Mouse (Mus musculus): ENCODE data around the gene Rnf185.

The Rnf185 gene

DNA sequence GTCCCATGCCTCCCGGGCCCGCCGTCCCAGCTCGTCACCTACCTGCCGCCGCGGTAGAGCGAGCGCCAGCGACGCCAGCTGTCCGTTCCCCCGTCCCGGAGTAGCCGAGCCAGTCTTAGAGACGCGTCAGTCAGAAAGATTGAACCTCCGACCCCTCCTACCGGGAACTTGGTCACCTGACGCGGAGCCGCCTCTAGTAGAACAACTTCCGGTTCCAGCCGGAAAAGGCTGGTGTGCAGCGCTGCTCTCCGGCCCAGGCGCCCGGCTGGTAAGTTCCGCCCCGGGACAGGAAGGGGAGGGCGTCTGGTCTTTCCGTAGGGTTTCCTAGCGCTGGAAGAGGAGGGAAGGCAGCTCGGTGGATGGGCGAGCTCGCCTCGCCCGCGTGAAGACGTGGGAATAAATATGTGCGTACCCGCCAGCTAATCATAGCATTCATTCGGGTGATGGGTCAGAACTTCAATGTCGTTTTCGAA is at the start of gene Rnf185:
Gene Rnf185 (minus strand): TSS at position 197 of the 473 bp plus-strand sequence.
- DNase-seq (ENCODE audit: low spot score in 2 of 2) = peak; percentile 91

DNA sequence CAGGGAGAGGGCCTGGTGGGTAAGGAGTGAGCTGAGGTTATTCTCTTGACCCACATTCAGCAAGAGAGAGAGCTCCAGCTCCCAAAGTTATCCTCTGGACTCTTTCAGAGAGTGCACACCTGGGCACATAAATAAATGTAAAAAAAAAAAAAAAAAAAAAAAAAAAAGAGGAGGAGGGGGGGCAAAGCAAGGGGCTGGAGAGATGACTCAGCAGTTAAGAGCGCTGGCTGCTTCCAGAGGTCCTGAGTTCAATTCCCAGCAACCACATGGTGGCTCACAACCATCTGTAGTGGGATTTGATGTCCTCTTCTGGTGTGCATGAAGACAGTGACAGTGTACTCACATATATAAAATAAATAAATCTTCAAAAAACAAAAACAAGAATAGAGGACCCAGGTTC is 45.1 kb upstream of the Rnf185 start:
- DNase-seq (ENCODE audit: low spot score in 2 of 2) = no peak

DNA sequence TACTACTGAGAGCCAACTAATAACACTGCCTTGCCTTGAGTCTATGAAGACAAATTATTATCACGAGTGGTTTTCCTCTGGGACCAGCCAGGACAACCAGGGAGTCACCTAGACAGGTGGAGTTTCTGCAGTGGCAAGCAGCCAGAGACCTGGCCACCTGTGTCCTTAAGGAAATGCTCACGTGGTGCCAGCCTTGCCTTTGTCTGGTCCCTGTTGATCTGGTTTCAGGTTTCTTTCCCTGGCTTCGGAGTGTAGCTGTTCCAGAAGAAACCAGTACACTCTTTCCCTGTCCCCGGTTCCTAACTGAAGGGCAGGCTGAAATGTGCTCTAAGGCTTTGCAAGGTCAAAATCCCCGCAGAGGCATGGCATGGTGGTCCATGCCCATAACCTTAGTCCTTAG is 44.6 kb upstream of the Rnf185 start:
- DNase-seq (ENCODE audit: low spot score in 2 of 2) = no peak

DNA sequence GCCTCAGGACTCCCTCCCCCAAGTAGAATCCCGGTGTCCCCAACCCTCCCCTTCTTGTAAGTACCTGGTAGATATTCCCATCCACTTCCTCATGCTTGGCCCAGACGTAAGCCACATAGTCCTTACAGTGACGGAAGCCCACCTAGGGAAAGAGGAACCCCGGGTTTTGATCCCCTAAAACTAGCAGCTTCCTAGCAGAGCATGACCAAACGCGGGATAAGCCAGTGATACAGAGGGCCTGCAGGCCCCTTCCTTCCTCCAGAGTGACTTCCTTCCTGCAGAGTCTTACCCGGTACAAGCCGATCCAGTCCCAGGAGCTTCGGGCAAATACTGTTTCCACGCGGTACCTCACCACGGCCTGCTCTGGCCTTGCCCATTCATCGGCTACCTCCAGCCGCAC is 43.3 kb upstream of the Rnf185 start:
- no peak for DNase-seq (ENCODE audit: low spot score in 2 of 2)

DNA sequence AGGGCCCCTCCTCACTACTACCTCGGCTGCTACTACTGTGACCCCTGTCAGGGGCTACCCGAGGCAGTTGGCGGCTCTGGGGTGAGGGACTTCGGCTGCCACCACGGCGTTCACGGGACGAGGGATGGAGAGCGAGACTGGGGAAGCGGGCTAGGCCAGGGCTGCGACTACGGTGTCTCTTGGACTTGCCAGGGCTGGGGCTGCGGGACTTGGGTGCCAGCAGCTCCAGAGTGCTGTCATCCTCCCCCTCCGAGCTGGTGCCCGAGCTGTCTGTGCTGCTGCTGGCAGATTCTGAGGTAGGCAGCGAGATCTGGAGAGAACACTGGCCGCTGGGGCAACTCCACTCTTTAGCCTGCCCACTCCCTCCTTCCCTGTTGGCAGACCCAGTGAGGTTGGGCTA is 42.7 kb upstream of the Rnf185 start:
- no peak for DNase-seq (ENCODE audit: low spot score in 2 of 2)

DNA sequence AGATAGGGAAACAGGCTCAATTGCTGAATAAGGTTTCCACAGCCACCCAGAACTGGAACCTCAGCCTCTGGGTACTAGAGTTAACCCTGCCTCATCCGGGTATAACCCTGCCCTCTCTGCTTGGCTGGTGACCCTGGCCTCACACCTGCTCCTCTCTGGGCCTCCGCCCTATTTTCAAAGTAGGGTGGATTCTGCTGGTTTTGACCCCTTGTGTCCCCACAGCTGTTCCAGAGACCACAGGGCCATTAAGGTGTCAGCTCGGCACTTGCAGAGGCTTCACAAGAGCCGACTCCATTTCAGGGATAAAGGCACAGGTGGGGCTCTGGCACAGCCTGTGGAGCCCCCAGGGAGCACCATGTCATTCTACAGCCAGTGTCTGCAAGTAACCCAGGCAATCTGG is 40.6 kb upstream of the Rnf185 start:
- no peak for DNase-seq (ENCODE audit: low spot score in 2 of 2)

DNA sequence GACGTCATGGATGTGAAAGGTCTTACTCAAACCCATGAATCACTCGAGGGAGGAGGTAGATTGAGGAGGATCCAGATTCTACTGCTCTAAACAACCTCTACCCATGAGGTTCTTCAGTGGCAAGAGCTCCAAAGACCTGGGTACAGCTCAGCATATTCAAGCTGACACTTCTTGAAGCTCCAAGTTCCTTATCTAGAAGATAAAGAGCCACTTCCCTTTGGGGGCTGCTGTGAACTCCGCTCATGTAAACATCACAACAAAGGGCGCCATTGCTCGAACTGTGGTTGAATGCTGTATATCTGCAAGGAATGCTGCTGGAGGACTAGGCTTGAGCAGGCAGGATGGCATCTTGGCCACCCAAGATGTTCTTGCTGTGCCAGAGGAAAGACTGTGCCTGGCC is 36.9 kb upstream of the Rnf185 start:
- no peak for DNase-seq (ENCODE audit: low spot score in 2 of 2)

DNA sequence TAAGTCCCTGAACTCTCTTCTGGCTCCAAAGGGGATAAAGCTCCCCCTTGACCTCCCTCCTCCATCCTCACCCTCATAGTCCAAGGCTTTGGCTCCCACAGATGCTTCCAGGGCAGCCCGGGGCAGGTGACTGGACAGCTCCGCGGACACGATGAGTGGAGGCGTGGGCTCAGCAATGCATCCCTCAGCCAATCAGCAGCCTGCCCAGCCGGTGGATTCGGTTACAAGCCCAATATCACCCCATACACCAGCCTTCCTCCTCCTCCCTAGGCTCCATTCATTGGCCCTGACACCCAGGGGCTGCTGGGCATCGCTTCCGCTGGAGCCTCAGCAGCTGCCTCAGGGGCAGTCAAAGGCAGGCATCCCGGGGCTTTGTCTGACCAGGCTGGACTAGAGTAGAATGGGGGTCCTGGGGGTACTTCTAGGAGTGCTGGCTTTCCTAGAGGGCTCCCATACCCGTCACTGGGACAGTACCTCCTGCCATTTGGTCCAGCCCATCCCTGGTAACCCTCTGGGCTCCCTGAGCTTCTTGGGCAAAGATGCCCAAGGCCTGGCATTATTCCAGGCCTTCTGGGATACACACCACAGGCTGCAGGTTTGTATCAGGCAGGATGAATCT is 35.9 kb upstream of the Rnf185 start, which contains the start of gene Pla2g3:
Gene Pla2g3 (plus strand): TSS at position 333 of the 619 bp plus-strand sequence.
- no peak for DNase-seq (ENCODE audit: low spot score in 2 of 2)

DNA sequence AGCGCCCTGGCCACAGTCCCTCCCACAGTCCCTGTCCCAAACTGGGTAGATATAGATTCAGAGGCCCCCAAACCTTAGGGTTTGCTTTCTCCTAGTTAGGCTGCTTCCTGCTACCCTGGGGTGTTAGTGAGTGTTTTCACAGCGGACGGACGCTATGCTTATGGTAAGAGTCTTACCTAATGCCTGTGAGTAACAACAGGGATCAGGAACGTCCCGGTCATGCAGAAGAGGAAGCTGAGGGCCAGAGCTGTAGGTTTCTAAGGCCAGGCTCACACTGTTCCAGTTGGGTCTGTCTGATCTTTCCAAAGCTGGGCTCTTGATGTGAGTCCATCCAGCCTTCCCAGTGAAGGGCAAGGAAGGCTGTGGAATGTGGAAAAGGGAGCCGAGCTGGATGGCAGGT is 34.2 kb upstream of the Rnf185 start:
- DNase-seq (ENCODE audit: low spot score in 2 of 2) = no peak

DNA sequence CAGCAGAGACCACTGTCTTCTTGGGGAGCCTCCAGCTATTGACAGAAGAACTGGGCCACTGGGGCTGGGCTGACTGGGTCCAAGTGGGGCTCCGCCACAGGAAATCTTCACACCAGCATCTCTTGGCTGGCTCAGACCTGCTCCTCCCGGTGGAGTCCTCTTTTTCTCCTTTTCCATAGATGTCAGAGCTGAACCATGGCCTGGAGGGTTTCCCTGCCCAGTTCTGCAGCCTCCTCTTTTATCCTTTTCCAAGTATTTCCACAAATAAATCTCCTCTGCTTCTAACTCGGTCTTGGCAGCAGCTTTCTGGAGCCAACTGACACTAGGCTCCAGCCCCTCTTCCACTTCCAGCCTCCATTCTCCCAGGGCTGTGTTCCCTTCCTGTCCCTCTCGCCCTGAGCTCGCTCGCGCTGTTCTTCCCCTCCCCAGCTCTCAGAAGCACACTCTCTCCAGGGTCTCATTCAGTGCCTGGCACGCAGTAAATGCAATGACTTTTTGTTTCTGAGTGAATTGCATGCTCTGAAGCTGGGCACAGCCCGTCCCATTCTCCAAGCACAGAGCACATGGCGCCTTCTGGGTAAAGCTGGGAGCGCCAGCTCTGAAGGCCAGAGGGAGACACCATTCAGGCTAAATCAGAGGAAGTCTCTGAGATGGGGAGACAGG is 31.9 kb upstream of the Rnf185 start:
- no peak for DNase-seq (ENCODE audit: low spot score in 2 of 2)

DNA sequence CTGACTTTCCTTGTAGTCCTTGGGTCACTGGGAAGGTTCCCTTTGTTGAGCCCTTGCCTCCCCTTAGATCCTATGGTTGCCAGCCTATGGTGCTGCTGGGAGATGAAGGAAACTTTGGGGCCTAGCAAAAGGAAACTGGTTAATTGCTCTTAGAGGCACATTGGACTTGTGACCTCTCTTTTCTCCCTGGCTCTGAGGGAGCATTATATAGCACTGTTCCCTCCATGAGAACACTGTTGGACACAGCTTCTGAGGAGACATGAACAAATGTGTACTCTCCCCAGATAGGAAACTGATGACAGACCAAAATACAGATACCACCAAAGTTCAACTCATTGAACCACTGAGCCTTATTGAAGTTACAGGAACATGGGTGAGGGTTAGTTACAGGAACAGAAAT is 23.3 kb upstream of the Rnf185 start:
- DNase-seq (ENCODE audit: low spot score in 2 of 2) = no peak

DNA sequence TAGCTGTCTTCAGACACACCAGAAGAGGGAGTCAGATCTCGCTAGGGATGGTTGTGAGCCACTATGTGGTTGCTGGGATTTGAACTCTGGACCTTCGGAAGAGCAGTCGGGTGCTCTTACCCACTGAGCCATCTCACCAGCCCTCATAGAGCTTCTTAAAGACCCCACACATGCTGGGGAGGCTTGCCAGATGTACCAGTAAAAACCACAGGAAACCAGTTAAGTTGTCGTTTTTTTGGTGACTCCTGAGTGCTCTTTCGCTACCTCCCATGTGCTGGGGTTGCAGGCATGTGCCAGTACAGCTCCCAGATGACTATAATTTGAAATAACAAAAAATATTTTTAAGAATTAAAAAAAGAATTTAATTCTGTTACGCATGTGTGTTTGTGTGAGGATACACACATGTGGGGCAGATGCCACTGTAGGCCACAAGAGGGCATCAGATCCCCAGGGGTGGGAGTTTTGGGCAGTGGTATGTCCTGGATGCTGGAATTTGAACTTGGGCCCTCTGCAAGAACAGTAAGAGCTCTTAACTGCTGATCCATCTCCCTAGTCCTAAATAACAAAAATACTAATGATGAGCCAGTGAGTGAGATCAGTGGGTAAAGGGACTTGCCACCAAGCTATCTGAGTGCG is 22.4 kb upstream of the Rnf185 start:
- no peak for DNase-seq (ENCODE audit: low spot score in 2 of 2)

DNA sequence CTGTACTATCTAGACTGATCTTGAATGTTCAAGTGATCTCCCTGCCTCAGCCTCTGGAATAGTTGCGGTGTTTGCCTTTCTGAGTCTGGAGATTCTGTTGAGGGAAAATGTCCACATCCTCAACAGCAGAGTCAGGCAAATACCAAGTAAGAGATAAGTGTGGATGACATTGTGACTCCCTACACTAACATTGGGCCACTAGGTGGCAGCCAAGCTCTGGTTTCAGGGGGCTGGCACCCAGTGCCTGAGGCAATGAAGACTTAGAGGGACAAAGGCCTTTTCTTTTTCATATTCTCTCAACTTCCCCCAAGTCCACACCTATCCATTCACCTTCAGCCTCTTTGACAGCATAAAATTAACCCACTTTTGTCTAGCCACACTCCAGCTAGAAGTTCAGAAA is 20.3 kb upstream of the Rnf185 start:
- DNase-seq (ENCODE audit: low spot score in 2 of 2) = peak; percentile 61 to 68

DNA sequence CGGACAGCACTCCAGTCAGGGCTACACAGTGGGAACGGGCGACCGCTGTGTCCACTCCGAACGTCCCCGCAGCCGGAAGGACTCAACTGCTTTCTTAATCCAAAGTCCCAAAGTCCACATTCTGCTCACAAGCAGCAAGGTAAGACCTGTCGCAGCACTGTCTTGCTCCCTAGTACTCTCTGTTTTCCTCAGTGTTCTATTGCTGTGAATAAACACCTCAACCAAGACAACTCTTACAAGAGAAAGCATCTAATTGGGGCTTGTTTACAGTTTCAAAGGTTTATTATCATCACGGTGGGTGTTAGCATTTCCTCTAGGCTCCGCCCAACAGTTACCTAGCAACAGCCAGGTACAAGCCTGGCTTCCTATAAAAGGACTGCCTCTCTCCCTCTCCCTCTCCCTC is 19.3 kb upstream of the Rnf185 start:
- no peak for DNase-seq (ENCODE audit: low spot score in 2 of 2)

DNA sequence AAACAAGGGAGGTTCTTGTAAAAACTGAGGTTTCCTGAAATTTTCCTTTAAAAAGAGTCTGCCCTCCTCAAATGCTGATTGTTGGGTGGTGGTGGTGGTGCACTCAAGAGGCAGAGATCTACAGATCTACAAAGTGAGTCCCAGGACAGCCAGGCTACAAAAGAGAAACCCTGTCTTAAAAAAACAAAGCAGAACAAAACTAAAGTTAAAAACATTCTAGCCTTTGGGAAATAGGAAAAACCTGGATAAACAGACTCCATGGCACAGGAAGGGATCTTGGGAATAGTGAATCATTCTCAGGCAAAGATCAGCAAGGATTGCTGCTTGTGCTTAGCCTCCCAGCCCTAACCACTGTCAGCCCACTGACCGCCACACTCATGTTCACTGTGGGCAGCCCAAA is 10.7 kb upstream of the Rnf185 start:
- no peak for DNase-seq (ENCODE audit: low spot score in 2 of 2)

DNA sequence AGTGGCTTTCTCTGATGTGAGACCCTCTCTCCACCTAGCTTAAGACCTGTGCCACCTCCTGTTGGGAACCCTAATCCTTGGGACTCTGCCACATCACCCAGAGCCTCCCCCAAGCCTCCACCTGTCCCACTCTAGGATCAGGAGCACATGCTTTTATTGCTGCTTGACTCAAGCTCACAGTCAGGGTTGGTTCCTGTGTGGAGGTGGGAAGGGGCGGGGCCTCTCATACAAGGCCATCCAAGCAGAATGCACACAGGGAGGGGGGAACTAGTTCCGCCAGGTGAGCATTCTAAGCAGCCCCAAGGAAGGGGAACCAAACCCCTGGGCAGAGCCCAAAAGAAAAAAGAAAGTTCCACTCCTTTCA is 6.9 kb upstream of the Rnf185 start:
- DNase-seq (ENCODE audit: low spot score in 2 of 2) = no peak

DNA sequence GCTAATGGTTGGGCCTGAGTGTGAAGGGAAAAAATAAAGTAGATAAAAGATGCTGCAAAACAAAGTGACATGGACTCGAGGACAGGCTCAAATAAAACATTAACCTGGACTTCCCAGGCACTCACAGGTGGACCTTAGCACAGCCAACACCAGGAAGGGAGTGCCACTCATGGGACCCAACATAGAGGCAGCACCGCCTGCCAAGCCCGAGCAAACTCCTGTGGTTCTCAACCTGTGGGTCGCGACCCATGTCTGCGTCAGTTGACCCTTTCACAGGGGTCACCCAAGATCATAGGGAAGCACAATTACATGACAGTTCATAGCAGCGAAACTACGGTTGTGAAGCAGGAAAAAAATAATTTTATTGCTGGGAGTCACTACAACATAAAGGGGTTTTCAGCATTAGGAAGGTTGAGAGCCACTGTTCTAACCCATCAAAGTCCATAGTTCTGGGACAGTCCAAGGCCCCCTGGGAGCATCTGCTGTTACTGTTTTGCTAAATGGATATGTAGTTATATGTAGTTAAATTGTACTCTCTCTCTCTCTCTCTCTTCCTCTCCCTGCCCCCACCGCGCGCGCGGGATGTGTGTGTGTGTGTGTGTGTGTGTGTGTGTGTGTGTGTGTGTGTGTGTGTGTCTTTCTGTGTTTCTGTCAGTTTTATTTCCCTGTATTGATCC is 6.4 kb upstream of the Rnf185 start:
- DNase-seq (ENCODE audit: low spot score in 2 of 2) = no peak

DNA sequence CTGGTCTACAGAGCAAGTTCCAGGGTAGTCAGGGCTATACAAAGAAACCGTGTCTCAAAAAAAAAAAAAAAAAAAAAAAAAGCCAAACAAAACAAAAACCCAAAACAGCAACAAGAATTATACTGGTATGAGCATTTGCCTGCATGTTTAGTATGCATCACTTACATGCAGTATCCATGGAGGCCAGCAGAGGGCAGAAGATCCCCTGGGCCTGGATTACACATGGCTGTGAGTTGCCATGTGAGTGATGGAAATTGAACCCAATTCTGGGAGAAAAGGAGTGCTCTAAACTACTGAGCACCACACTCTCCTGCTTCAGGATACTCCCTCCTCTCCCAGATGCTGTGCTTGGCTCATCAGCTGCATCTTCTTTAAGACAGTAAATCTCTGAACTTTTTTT is 4.2 kb upstream of the Rnf185 start:
- peak; percentile 39 to 50 for DNase-seq (ENCODE audit: low spot score in 2 of 2)

DNA sequence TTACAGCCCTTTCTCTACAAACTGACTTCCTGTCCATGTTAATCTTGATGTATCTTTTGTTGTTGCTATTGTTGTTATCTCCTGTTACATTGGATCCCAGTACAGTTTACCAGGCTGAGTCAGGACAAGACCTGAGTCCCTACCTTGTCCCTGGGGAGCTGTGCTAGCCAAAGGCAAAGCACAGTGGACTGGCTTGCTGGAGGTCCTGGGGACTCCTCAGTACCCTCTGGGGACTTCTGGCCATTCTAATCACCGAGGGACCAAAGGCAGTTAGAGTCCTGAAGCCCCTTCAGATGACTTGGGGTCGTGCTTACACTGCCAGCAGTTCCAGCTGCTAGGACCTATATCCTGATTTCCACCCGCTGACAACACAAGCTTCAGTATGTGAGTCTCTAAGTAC is 2.3 kb upstream of the Rnf185 start:
- DNase-seq (ENCODE audit: low spot score in 2 of 2) = no peak

DNA sequence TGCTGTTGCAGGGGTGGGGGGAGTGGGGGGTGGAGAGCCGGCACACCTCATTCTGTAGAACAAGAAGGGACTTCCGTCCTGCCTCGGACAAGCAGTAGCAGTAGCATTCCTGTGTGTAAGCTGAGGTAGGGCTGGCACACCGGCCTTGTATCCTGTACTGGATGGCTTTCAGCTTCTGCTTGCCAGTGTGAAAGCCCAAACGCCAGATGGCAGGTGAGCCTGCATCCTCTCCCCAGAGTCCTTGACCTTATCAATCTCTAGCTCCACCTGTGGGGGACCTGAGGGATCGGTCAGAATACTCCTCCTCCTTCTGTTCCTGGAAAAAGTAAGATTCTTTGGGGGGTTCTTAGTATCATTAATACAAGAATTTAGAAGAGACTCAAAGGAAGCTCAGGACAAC is 1.3 kb upstream of the Rnf185 start:
- DNase-seq (ENCODE audit: low spot score in 2 of 2) = no peak

DNA sequence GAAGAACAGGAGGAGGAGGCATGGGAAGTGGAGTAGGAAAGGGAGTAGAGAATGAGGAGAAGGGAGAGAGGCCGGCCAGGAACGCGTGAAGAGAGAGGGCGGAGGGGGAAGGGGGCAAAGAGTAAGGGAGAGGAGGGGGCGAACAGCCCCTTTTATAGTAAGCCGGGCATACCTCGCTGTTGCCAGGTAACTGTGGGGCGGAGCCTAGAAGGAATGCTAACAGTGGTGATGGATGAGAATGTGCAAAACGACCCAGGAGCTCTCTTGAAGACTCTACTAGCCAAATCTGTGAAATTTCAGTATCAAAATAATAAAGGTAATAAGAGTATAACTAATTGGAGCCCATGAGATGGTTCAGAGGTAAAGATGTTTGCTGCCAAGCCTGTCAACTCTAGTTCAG is 606 bp upstream of the Rnf185 start:
- DNase-seq (ENCODE audit: low spot score in 2 of 2) = no peak

DNA sequence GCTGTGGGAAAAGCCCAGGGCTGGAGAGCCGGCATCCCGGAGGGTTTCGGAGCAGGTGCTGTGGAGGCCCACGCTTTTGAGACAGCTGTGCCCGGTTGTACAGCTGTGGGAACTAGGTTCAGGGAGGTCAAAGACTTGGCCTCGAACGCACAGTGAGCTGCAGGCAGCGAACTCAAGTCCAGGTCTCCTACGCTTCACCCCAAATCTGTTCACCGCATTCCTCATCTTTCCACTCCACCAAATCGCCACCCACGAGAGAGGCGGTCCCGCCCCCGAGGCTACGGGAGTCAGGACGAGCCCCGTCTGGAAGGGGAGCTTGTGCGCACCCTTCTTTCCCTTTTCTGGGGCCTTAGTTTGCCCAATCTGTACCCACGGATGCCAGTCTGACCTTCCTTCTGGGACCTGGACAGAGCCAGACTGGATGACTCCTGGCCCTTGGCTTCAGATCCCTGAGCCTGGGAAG is 431 bp downstream of the Rnf185 start:
- peak; percentile 29 to 36 for DNase-seq (ENCODE audit: low spot score in 2 of 2)

DNA sequence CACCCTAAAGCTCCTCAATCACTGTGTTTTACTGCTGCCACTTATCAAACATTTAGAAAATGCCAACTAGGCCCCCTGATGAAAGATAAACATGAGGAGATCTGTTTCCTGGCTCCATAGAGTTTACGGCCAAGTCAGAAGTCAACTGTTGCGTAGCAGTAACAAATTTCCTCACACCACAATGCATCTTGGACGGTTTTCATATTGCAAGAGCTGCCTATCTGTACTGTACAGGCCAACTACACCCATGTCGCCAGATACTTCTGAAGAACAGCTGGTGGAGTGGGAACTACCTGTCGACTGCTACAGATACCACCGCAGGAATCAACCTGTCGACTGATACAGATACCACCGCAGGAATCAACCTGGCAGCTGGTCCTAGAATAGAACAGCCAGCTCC is 7.3 kb downstream of the Rnf185 start:
- DNase-seq (ENCODE audit: low spot score in 2 of 2) = no peak
